Mouse (Mus musculus) stomach, postnatal 0 days (tissue): Measurements from ENCODE around the gene Olfr536.
"Not testable (repeated sequence)": the region's sequence is repeated elsewhere in the genome, so short reads cannot be mapped to it uniquely, and the experiment has no call there.

Experiments
- CTCF ChIP-seq: IDR thresholded peaks from 2 replicates; pipeline ENCODE4 v1.5.1; 2016; ENCODE audit warnings: antibody characterized with exemption, low read depth, mild to moderate bottlenecking, moderate library complexity
- EP300 ChIP-seq: optimal IDR thresholded peaks from 2 replicates; pipeline ENCODE3; 2016; ENCODE audit warnings: antibody characterized with exemption

GRCm38 (mm10) chr7:140463070-140463469 is 44.1 kb downstream of the Olfr536 start, which contains the start of gene Olfr533:
- TF ChIP-seq CTCF, EP300: not testable (repeated sequence)
